Mouse (Mus musculus): ENCODE data around the gene Megf11. TPM values are rescaled to one million over a fixed set of nuclear protein-coding genes. Genes with fewer than 3 reads are reported as not detected.

Megf11 gene
- total and polyA plus RNA-seq, 3 experiments, result 0.08 to 0.93 TPM; not detected in 1

DNA sequence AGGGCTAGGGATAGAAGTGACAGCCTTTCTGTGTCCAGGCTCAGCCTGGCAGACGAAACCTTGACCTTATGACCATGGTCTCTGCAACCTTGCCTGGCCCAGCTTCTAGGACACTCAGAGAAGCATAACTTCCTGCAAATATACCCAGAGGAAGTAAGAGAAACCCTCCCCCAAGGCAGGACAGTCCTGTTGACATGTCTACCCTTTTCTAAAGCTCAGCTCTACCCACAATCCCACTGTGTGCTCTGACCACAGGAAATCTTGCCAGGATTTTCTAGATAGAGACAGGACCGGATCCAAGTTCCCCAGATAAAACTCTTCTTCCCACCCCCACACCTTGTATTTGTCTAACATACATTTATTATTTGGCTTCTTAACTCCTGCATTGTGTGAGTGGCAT lies 215.3 kb downstream of the Megf11 start:
- no peak overlapping the region for H3K9ac ChIP-seq (ENCODE audit: control insufficient read depth, low read depth, low read length, poor library complexity, severe bottlenecking)
- H3K36me3 ChIP-seq (ENCODE audit: control insufficient read depth in 1 of 2, insufficient read depth in 2 of 2, low read length in 2 of 2), result no peaks in the 10 kb centered on the region
- TF ChIP-seq BHLHE40 (IDR thresholded peaks at IDR 0.05; ENCODE audit: borderline replicate concordance, low read depth, low read length) (no peak), E2F4 (IDR thresholded peaks at IDR 0.05; ENCODE audit: borderline replicate concordance, low read depth, low read length) (no peak), JUND (IDR thresholded peaks at IDR 0.05; ENCODE audit: low read depth, low read length) (no peak), RCOR1 (IDR thresholded peaks at IDR 0.05; ENCODE audit: low read depth, low read length) (no peak), NELFE (IDR thresholded peaks at IDR 0.05; ENCODE audit: low read depth, low read length) (no peak), UBTF (IDR thresholded peaks at IDR 0.05; ENCODE audit: borderline replicate concordance, insufficient read depth, low read depth, low read length) (no peak), MYC (IDR thresholded peaks at IDR 0.05; ENCODE audit: low read depth, low read length) (no peak), MYB (IDR thresholded peaks at IDR 0.05; ENCODE audit: low read depth, low read length) (no peak), ZNF384 (IDR thresholded peaks at IDR 0.05; ENCODE audit: low read depth, low read length) (no peak), HCFC1 (IDR thresholded peaks at IDR 0.05; ENCODE audit: low read depth, low read length) (no peak), ZC3H11A (IDR thresholded peaks at IDR 0.05; ENCODE audit: low read depth, low read length) (no peak), KAT2A (conservative IDR thresholded peaks at IDR 0.05; ENCODE audit: low read depth, low read length) (no peak), NRF1 (IDR thresholded peaks at IDR 0.05; ENCODE audit: insufficient read depth, low read depth, low read length, poor library complexity, severe bottlenecking) (no peak), MAFK (IDR thresholded peaks at IDR 0.05; ENCODE audit: borderline replicate concordance, low read depth, low read length) (no peak), TCF12 (IDR thresholded peaks at IDR 0.05; ENCODE audit: low read depth, low read length) (no peak), ZKSCAN1 (IDR thresholded peaks at IDR 0.05; ENCODE audit: low read depth, low read length) (no peak), POLR2A (IDR thresholded peaks at IDR 0.05; ENCODE audit: control insufficient read depth in 1 of 2, insufficient read depth in 1 of 2, low read depth in 1 of 2, low read length in 2 of 2, poor library complexity in 1 of 2) (no peak), CHD1 (IDR thresholded peaks at IDR 0.05; ENCODE audit: low read depth, low read length) (no peak), GATA1 (IDR thresholded peaks at IDR 0.05; ENCODE audit: low read depth, low read length) (no peak)
- no peaks in the 10 kb centered on the region for H3K9me3 ChIP-seq (replicated peaks; ENCODE audit: insufficient read depth, low read length)
- no peak for DNase-seq (ENCODE audit: low read depth, low spot score)
- H3K27me3 ChIP-seq (ENCODE audit: control insufficient read depth in 1 of 2, insufficient read depth in 2 of 2, low read length in 2 of 2), result peaks cover 3% of the 10 kb centered on the region in 2 experiments; a peak in 2 of 4 replicates
- no peak overlapping the region for H3K27ac ChIP-seq (ENCODE audit: control insufficient read depth, low read depth, low read length)
- H3K4me3 ChIP-seq (ENCODE audit: control insufficient read depth in 1 of 2, insufficient read depth in 1 of 2, low read depth in 2 of 2, low read length in 2 of 2), result no peak overlapping the region
- no peaks in the 10 kb centered on the region for H3K79me2 ChIP-seq (ENCODE audit: control insufficient read depth, insufficient read depth, low read length, poor library complexity)
- no peaks in the 10 kb centered on the region for H3K4me1 ChIP-seq (ENCODE audit: control insufficient read depth in 1 of 2, insufficient read depth in 2 of 2, low read length in 2 of 2)

DNA sequence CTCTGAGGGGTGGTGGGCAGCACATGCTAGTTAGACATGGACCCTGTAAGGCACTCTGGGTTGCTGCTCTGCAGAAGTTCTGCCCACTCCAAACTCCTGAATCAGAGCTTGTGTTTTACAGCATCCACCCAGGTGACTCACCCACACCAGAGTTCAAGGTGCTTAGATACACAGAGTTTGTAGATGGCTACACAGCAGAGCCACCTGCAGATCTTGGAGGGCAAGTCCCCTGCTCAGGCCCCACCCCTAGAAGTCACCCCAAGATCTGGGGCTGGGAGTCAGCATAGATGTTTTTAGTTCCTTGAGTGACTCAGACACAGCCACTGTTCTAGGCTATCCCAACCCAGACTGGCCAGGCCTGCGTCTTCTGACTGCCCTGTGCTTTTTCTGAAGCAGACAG lies 217.5 kb downstream of the Megf11 start:
- no peak overlapping the region for H3K4me3 ChIP-seq (ENCODE audit: control insufficient read depth in 1 of 2, insufficient read depth in 1 of 2, low read depth in 2 of 2, low read length in 2 of 2)
- no peak for DNase-seq (ENCODE audit: low read depth, low spot score)
- H3K79me2 ChIP-seq (ENCODE audit: control insufficient read depth, insufficient read depth, low read length, poor library complexity), result no peaks in the 10 kb centered on the region
- no peak overlapping the region for H3K27ac ChIP-seq (ENCODE audit: control insufficient read depth, low read depth, low read length)
- H3K36me3 ChIP-seq (ENCODE audit: control insufficient read depth in 1 of 2, insufficient read depth in 2 of 2, low read length in 2 of 2), result no peaks in the 10 kb centered on the region
- no peak for TF ChIP-seq ETS1 (IDR thresholded peaks at IDR 0.05; ENCODE audit: low read depth, low read length)
- TF ChIP-seq MYC (IDR thresholded peaks at IDR 0.05; ENCODE audit: low read depth, low read length), result no peak
- TF ChIP-seq ELF1 (IDR thresholded peaks at IDR 0.05; ENCODE audit: low read depth, low read length), result no peak
- TF ChIP-seq NELFE (IDR thresholded peaks at IDR 0.05; ENCODE audit: low read depth, low read length), result no peak
- TF ChIP-seq KAT2A (conservative IDR thresholded peaks at IDR 0.05; ENCODE audit: low read depth, low read length), result no peak
- no peak for TF ChIP-seq TCF12 (IDR thresholded peaks at IDR 0.05; ENCODE audit: low read depth, low read length)
- no peak for TF ChIP-seq RCOR1 (IDR thresholded peaks at IDR 0.05; ENCODE audit: low read depth, low read length)
- TF ChIP-seq HCFC1 (IDR thresholded peaks at IDR 0.05; ENCODE audit: low read depth, low read length), result no peak
- no peak for TF ChIP-seq USF1 (IDR thresholded peaks at IDR 0.05; ENCODE audit: low read depth, low read length)
- TF ChIP-seq CHD2 (IDR thresholded peaks at IDR 0.05; ENCODE audit: low read length), result no peak
- no peak for TF ChIP-seq CHD1 (IDR thresholded peaks at IDR 0.05; ENCODE audit: low read depth, low read length)
- no peak for TF ChIP-seq BHLHE40 (IDR thresholded peaks at IDR 0.05; ENCODE audit: borderline replicate concordance, low read depth, low read length)
- TF ChIP-seq TAL1 (IDR thresholded peaks at IDR 0.05; ENCODE audit: low read length), result no peak
- no peak for TF ChIP-seq MAX (IDR thresholded peaks at IDR 0.05; ENCODE audit: low read length)
- no peak for TF ChIP-seq ZC3H11A (IDR thresholded peaks at IDR 0.05; ENCODE audit: low read depth, low read length)
- no peak for TF ChIP-seq MXI1 (IDR thresholded peaks at IDR 0.05; ENCODE audit: low read depth, low read length)
- no peak for TF ChIP-seq MEF2A (IDR thresholded peaks at IDR 0.05; ENCODE audit: extremely low read depth, insufficient replicate concordance, low read depth, low read length, poor library complexity, severe bottlenecking)
- TF ChIP-seq CTCF (IDR thresholded peaks at IDR 0.05 in 2 of 3, conservative IDR thresholded peaks at IDR 0.05 in 1 of 3; ENCODE audit: control insufficient read depth in 1 of 3, insufficient read depth in 1 of 3, low read depth in 2 of 3, low read length in 3 of 3, poor library complexity in 1 of 3, severe bottlenecking in 1 of 3), result no peak
- TF ChIP-seq ZNF384 (IDR thresholded peaks at IDR 0.05; ENCODE audit: low read depth, low read length), result no peak
- no peak for TF ChIP-seq UBTF (IDR thresholded peaks at IDR 0.05; ENCODE audit: borderline replicate concordance, insufficient read depth, low read depth, low read length)
- peaks cover 3% of the 10 kb centered on the region in 2 experiments; a peak in 2 of 4 replicates for H3K27me3 ChIP-seq (ENCODE audit: control insufficient read depth in 1 of 2, insufficient read depth in 2 of 2, low read length in 2 of 2)
- no peaks in the 10 kb centered on the region for H3K9me3 ChIP-seq (replicated peaks; ENCODE audit: insufficient read depth, low read length)
- no peaks in the 10 kb centered on the region for H3K4me1 ChIP-seq (ENCODE audit: control insufficient read depth in 1 of 2, insufficient read depth in 2 of 2, low read length in 2 of 2)
- no peak overlapping the region for H3K9ac ChIP-seq (ENCODE audit: control insufficient read depth, low read depth, low read length, poor library complexity, severe bottlenecking)
